Mouse (Mus musculus) spleen, postnatal 10 days (tissue): ENCODE measurements around the gene Dnlz.

Experiments
- DNase-seq, 2 experiments: peaks; one replicate each; pipeline ENCODE4 v3.0.0; 2021 to 2022; ENCODE audit warnings: low spot score in 2 of 2

Dnlz gene

DNA sequence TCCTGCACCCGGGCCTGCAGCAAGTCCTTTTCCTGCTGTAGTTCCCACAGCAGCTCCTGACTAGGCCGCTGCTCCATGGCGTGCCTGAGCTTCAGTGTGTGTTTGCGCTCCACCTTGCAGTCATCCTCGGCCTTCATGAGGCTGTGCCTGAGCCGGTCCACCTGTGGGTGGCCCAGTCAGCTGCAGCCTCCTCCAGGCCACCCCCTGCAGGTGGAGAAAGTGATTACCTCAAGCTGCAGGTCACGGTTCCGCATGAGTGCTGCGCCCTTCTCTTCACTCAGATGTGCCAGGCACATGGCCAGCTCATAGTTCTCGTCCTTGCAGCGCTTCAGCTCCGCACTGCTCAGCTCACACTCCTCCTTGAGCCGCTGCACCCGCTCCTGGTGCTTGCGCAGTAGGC is 5.6 kb upstream of the Dnlz start:
- no peak for DNase-seq

DNA sequence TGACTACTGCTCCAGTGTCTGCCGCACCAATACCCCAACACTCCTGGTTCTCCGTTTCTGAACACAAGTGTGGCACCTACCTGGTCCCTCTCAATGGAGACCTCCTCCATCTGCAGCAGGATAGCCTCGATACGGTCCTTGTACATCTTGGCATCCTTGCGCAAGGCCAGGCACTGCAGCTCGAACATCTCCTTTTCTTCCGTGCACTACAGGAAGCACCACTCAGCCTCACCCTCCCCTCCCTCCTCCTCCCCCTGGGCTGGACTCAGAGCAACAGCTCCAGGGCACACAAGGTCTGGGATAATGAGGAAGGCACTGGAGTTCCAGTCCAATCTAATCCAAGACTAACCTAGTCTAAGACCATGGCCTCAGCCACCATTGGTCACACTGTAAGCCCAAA is 4.8 kb upstream of the Dnlz start:
- DNase-seq: no peak

GRCm38 (mm10) chr2:26356231-26356630 is 4.3 kb upstream of the Dnlz start:
- DNase-seq: no peak

DNA sequence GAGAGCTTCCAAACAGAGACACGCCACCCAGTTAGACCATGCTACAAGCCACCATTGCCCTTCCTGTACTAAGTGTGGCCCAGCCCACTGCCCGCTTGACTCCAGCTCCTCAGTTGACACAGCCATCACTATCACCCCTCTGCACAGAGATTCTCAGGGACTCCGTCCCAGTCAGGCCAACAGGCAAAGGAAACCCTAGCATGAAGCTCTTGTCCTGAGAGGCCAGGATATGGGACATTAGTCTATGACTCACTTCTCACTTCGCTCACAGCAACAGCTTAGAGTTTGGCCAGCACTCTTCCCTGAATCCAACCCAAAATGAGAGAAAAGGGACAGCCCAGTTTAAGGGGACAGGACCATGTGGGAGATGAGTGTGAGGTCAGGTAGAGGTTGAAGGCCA is 2.5 kb upstream of the Dnlz start:
- no peak for DNase-seq

- no peak for DNase-seq
These were observed 1.4 kb upstream of the Dnlz start for GRCm38 (mm10) chr2:26353066-26353980.

DNA sequence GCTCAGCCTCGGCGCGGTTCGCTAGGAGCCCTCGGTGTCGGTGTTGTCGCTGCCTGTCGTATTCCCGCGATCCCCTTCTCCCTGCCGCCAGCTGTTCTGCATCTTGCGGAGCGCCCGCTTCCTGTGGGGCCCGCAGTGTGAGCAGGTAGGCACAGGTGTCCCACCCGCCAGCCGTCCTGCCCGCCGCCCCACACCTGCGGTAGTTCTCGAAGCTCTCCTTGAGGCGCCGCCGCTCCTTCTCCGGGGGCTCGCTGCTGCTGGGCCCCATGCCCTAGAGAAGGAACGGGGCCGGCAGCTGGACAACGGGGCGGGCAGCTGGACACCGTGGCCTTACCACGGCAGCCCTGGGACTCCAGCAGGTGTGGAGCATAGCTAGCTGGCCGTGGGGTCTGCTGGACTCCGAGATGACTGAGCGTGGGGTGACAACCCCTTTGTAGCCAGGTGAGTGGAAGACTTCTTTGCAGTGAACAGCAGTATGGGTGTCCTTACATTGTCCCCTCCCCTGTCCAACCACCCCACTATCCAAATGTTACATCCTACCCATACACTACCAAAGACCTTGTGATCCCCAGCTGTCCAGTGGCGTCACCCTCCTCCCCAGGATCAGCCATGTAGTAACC is 491 bp upstream of the Dnlz start:
- DNase-seq: peak in 1 of 2 experiments; percentile 49

DNA sequence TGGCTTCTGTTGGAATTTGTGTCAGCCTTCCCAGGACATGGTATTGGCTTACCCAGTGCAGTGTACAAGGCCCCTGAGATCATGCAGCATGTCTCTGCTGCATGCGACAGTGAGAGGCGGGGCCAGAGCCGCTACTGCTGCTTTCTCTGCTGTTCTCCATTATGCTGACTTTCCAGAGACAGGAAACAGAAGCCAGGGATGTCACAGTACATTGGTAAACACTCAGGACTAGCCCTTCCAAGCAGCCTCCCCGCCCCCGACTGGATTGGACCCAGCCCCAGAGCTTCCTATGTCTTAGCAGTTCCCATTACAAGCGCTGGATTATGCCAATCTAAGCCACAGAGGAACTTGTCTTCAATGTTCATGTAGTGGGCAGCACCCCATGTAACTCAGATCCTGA is 3.7 kb downstream of the Dnlz start:
- no peak for DNase-seq

- DNase-seq: no peak
These were observed 9.1 kb downstream of the Dnlz start for GRCm38 (mm10) chr2:26342609-26343490.

- DNase-seq: no peak
These were observed 9.9 kb downstream of the Dnlz start for GRCm38 (mm10) chr2:26342044-26342443.

- DNase-seq: no peak
These were observed 10.4 kb downstream of the Dnlz start for GRCm38 (mm10) chr2:26341510-26341981.

GRCm38 (mm10) chr2:26339204-26339551 is 12.7 kb downstream of the Dnlz start:
- DNase-seq: no peak

DNA sequence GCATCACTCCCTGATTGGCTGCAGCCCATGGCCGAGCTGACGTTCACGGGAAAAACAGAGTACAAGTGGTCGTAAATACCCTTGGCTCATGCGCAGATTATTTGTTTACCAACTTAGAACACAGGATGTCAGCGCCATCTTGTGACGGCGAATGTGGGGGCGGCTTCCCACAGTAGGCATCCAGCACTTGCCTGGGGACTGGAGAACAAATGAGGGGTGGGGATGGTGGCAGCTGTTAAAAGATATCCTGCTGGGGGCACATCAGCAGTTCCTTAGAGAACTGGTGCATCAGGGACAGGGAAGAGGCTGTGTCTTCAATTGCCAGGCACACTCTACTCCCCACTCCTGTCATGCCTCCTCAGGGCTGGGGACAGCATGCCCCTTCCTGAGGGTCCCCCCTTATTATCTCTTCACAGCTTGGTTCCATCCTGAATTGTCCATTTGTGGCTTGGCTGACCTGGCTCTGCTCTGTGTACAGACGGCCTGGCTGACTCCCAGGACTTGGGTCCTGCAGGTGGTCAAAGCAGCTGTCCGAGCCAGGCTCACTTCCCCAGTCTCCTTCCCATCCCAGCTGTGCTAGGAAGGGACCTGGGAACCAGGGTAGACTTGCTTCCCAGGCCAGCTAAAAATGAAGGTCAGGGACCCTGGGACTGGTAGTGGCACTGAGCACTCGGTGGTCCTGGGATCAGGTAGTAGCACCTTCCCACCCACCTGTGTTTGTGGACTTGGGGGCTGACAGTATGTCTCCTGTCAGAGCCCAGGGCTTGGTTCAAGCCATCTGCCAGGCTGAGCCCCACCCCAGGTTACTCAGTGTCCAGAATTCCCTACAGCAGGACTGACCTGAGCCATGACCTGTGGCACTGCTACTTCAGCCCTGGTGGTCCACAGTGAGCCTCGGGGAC is 13.4 kb downstream of the Dnlz start:
- no peak for DNase-seq

GRCm38 (mm10) chr2:26330702-26331101 is 21.2 kb downstream of the Dnlz start:
- DNase-seq: no peak

- no peak for DNase-seq
These were observed 21.8 kb downstream of the Dnlz start for GRCm38 (mm10) chr2:26330056-26330468.

GRCm38 (mm10) chr2:26329402-26329801 is 22.5 kb downstream of the Dnlz start:
- no peak for DNase-seq

GRCm38 (mm10) chr2:26327852-26328251 is 24.1 kb downstream of the Dnlz start:
- DNase-seq: no peak

GRCm38 (mm10) chr2:26325386-26326181 is 26.3 kb downstream of the Dnlz start:
- peak; percentile 40 to 75 for DNase-seq

DNA sequence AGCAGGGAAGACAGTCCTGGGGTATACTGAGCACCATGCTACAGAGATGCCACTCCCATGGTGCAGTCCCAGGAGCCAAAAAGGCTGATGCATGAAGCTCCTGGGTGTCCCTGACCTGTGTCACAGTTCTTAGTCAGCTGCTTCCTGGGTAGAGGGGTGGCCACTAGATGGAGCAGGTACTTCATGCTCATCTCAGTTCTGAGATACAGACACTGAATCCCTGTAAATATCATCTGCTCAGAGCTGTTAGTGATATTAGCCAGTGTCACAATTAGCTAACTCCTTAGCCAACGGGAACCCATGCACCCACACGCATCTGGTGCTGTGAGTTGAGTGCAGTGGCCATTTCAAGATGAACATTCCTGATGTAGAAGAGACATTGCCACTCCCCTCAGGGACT is 27.0 kb downstream of the Dnlz start:
- no peak for DNase-seq

GRCm38 (mm10) chr2:26323589-26324325 is 28.2 kb downstream of the Dnlz start:
- DNase-seq: no peak
